Mouse (Mus musculus) cerebellum, postnatal 14 days (tissue): ENCODE measurements around the gene Smim14.
A peak's percentile ranks its signal among the peaks of the same experiment; 100 is the strongest.

Source experiments
- DNase-seq, 2 experiments: peaks; one replicate each; pipeline ENCODE4 v3.0.0; 2021; ENCODE audit warnings: mixed read lengths in 2 of 2

The Smim14 gene

DNA sequence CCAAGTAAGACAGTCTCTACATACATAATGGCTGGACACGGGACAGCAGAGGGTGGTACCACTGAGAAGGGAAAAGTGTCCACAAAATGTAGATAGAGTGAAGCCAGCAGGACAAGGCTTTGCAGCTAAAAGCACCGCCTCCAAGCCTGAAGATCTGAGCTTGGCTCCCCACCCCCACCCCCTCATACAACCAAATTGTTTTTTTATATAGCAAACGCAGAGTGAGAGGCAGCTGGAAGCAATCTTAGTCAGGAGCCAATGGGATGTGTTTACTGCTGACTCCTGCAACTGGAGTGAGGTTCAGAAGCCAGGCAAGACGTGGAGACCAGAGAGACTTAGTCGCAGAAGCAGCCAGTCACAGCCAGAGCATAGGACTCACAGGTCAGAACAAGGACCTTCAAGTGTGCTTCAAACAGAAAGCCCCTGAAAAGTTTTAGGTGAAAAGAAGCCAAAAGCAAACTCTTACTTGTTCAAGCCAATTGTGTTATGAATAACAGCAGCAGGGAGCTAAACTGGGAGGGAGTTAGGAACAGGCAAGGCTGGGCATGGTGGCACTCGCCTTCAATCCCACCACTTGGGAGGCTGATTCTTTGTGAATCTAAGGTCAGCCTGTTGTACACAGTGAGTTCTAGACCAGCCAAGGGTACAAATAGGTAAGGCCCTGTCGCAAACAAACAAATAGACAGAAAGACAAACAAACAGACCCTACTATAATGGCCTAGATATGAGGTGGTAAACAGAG lies 79.7 kb downstream of the Smim14 start:
- DNase-seq, result no peak

DNA sequence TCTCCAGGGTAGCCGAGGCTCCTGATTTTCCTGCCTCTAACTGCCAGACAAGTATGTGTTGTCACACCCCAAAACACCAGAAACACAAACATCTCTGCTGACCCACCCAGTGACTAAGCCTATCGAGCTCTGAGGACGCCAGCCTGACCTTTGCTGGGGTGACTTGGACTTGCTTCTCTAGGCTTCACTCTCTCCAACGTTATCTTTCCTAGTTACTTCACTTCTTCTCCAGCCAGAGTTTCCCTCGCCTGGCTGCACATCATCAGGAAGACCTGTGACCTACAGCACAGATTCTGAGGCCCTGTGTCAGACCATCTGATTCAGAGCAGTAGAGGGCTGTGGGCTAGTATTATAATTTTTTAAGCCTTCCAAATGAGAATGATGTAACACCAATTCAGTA lies 82.2 kb downstream of the Smim14 start:
- DNase-seq, result no peak

DNA sequence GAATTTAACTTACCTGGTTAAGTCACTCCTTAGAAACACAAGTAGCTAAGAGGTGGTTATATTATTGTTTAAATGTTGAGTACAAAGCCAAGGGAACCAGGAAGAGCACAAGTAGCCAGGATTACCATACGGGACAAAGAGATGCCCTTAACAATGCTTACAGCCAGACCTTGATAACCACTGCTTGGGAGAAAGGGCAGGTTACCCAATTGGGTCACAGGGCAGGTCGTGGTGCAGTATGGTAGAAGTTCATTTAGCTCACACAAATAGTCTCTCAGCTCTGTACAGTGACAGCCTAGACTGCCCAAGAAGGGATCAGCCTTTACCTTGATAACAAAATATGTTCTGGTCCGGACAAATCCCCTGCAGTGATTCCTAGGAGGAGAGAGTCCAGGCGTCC lies 88.0 kb downstream of the Smim14 start:
- no peak for DNase-seq

DNA sequence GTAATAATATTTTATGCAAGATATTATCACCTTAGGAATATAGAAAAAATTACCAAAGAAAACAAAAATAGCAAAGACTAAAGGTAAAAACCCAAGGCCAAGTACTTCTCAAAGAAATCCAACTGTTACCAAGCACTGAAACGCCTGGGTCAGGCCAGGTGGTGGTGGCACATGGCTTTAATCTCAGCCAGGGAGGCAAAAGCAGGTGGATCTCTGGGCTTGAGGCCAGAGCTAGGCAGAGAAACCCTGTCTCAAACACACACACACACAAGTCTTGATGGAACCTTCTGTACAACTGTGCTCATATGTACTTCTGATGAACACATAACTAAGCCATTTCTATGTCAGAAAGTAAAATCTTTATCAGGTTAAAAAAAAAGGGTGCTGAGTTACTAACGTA lies 89.2 kb downstream of the Smim14 start:
- peak; percentile 84 to 89 for DNase-seq

DNA sequence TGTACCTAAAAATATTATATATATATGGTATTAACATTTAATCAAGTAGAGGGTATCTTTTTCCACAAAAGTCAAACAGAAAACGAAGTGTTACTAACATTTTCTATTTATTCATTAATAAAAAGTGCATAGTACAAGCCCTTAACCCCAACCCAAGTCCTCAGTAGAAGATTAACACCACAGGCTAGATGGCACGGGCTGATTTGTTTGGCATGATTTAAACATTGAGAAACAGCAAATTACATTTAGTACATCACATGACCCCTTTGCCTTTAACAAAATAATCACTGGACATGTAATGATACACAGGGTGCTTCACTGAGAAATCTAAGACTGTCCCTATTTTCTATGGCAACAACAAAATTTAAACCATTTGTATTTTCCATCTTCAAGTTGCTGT lies 90.2 kb downstream of the Smim14 start:
- no peak for DNase-seq

DNA sequence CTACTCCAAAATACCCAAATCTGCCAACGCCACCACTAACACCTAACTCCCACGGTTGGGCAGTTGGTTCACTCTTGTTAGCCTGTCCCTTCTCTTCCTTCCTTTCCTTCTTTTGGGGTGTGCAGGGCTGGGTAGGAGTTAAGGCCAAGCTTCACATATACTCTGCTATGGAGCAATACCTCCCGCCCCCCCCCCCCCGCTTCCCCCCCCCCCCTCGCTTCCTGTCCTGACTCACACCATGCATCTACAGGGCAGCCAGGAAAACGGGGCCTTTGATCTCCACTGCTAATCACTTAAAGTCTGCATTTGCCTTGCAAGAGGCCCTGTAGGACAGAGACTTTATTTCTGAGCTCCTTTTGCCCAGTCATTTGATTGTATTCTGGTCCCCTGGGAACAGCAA lies 92.0 kb downstream of the Smim14 start:
- peak in 1 of 2 experiments; percentile 20 for DNase-seq

DNA sequence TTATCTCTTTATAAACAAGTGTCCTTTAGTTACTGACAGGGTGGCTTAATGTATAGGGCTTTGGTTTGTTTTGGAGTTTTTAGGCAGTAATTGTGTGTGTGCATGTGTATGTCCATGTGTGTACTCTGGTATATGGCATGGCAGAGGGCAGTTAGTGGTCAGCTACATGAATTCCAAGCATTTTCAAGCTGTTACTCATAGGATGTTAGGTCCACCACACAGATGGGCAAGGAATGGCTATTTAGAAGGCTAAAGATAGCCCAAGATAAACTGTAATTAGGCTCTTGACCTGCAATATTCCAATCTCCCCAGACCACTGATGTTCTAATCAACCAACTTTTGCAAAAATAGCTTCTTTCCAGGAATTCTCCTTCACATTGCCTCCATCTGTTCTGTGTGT lies 98.9 kb downstream of the Smim14 start:
- DNase-seq, result no peak

DNA sequence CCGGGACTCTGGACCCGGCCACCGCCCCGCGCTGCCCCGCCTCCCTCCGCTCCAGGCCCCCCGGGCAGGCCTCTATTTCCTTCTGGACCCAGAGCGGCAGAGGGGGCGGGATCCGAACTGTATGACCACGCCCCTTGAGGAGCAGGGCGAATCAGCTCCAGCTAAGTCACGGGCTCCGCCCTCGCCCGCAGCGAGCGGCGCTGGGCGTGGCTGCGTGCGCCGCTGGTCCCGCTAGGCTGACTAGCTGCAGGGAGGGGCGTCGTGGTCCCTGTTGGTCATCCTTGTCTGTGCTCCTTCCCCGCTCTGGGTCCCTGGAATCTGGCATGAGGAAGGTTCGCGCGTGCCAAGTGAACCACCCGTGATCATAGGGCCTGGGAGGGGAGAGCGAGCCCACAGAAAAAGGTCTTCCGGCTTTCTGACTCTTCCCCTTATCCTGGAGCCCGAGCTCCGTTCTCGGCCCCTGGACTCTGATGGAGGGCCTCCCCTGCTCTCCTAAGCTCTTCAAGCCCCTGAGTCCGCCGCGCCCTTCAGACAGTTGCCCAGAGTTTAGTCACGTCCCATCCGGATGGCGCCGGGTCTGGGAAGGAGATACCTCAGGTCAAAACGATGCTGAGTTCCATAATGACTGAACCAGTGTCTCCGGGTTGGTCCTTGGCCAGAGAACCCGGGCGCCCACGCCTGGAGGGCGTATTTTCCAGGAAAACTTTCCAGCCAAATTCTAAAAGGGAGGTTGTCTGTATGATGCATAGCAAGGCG lies 101.0 kb downstream of the Smim14 start, which contains the start of gene Ugdh:
Gene Ugdh (minus strand): TSS at position 144 of the 756 bp plus-strand sequence.
- DNase-seq, result peak; percentile 95 to 98

DNA sequence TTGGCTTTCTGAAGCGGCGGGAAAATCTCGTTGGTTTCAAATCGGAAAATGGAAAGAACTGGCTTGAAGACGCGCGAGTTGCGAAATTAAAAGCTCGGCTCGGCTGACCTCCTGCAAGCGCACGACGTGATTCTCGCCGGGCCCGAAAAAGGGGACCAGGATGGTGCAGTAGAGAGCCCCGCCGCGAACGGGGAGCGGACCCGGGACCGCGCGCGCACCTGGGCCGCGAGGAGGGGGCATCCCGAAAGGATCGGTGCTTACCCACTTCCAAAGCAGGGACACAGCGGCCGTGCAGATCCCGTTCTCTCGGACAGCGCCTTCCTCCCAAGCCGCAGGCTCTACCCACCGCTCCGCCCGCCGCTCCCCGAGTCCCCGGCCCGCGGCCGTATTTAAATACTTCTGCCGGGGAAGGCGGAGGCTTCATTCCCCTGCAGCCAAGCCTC lies 101.6 kb downstream of the Smim14 start:
- no peak for DNase-seq

DNA sequence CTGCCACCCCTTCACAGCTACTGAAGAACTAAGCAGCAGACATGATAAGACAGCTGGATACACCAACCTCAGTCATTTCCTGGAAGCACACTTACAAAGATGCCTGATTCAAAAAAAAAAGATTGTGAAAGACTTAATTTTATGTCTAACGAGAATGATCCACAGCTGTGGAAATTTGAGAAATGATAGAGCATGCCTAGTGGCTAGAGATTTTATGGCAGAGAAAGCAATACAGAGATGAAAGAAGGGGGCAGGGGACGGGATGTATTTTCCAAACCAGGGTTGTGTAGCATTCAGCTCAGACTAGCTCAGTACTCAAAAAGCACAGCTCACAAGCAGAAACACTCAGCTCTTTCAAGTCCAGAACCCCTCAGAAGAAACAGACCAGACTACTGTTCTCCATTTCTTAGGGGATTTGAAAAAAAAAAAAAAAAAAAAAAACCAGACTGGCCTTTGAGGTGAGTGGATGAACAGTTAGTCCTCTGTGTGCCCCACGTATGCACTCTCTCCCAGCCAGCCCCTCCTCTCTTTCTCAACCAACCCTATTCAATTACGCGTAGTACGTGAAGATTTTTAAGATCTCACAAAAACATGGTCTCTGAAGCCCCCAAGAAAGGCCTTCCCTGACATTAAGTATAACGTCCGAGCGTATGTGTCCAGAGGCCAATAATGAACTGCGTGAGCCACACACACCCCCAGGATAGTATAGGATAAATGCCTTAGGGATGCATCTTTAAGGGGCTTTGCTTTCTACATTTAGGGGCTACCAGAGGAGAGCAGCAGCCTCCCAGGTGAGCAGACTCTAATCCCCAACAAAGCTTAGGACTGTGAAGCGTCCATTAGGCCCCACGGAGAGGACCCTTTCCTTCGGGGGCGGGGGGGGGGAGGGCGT lies 102.3 kb downstream of the Smim14 start:
- peak; percentile 11 to 23 for DNase-seq

DNA sequence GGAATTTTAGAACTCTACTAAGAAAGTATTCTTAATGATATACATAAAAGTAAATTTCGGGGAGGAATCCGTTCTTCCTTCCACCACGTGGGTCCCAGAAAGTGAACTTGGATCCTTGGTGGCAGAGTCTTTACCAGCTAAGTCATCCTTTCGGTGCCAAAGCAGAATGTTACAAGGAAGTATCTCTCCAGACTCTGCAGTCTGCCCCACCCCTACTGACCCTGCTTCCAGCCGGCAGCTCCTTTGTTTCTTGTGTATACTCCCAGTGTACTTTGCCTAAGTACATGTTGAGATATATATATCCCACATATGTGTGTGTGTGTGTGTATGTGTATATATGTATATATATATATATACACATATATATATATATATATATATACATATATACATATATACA lies 107.5 kb downstream of the Smim14 start:
- DNase-seq, result no peak

DNA sequence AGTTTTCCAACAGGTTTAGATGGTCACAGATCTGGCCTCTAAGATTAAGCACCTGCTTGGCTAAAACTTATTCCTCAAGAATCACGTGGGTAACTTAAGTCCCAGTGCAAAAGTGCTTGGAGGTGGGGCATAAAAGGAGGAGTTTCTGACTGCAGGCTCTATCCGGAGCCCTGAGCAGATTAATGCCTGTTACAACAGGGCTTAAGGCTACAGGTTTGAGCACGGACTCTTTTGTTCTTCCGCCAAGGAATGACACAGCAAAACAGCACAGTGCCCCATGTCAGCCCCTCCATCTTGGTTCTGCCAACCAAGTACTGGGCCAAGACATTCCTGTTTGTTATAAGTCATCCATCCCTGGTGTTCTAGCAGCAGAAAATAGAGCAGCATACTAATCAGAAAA lies 108.7 kb downstream of the Smim14 start:
- DNase-seq, result no peak

DNA sequence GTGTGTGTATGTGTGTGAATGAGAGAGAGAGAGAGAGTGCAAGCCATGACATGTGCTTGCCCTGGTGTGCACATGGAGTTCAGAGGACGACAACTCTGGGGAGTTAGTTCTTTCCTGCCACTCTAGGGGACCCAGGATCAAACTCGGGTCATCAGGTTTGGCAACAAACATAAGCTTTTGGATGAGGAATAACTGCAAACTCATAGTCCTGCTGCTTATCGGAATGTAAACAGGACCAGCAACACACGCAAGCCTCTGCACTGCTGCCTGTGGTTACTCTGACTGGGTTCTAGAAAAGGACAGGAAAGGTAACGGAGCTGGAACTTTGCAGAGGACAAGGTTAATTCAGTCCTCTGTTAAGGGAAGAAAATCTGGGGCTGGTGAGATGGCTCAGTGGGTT lies 111.7 kb downstream of the Smim14 start:
- no peak for DNase-seq

DNA sequence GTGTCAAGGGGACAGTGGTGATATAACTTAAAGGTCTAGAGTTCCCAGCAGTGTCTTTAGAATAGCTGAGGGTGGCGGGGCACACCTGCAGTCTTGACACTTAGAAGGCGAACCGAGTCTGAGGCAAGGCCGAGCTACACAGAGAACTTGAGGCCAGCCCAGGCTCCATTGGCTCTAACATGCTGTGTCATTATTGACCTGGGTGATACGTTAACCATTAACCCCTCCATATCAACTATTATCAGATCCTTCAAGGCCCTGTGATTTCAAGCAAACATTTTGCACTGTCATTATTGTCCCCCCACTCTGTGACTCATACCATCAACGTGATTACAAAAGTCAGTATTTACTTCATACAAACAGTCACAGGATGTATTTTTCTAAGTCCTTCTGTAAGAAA lies 112.8 kb downstream of the Smim14 start:
- DNase-seq, result no peak

DNA sequence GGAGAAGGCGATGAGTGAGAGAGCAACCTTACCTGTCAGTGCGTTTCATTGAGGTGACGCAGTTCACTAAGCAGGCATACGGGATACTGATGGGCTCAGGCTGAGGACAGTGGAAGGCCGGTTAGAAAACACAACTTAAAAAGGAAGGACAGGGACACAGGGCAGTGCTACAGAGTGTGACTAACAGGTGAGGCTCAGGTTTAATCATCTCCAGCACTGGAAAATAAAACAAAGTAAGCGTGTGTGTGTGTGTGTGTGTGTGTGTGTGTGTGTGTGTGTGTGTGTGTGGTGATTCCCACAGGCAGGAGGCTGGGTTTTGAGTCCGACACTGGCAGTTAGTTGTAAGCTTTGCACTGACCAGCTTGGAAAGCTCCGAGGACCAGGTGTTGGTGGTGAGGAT lies 114.2 kb downstream of the Smim14 start:
- no peak for DNase-seq

DNA sequence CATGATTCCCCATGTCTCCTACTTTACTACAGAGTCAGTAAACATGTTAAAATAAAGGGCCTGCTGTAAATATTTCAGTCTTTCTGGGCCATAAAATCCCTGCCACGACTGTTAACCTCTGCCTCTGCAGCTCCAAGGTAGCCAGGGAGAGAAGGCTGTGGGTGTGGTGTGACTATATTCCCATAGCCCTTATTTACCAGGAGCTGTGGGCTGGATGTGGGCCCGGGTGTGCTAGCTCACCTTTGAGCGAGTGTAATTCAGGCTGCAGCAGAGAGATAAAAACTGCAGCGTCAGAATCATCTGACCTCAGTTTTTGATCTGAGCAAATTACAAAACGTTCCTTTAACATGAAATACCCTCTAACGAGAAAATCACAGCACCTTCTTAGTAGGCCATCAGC lies 116.2 kb downstream of the Smim14 start:
- no peak for DNase-seq

DNA sequence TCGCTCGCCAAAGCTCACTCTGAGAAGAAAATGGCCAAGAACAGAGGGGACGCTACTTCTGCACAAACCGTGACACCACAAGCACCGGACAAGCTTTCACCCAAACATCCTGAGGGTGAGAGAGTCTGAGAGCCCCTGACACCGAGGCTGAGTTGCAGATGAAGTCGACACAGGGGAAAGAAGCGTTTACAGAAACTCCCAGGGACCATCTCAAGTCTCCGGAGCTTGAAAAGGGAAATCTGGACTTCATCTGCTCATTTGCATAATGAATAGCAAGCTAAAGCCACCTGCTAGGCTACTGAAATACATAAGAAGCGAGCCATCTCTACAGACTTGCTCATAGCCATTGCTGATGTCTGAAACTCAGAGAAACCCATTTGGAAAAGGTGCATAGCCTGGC lies 117.8 kb downstream of the Smim14 start:
- no peak for DNase-seq

DNA sequence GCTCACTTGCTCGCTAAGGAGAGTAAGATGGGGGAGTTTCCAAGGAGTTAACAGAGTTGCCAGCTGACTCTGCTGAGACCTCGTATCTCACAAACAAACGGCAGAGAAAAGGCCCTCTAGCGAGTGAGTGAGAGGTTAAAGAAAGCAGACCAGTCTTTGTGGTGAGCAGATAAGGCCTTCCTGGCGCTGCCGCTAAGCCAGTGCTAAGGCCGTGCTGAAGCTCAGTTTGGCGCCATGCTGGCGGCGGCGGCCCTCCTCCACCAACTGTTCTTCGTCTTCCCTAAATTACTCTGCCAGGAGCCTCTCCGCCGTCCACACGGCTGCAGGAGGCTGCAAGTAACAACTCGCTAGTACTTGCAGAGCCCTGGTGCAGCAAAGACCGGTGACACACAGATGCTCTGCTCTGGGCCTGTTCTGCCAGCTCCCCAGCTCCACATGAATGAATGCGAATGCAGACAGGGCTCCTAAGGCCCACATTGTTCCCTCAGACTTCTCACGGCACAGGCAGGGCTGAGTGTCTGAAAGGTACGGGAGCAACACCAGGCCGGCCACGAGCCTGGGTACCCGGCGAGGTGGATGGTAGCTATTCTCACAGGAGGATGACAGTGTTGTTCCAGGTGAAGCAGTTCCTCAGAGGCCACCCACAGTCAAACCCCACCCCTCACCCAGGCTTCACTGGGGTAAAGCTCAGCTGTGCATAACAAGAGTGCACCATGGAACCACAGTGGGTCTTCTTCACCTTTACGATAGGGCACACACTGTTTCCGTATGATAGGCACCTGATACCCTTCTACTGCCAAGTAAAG lies 121.1 kb downstream of the Smim14 start:
- DNase-seq, result peak; percentile 16 to 17

DNA sequence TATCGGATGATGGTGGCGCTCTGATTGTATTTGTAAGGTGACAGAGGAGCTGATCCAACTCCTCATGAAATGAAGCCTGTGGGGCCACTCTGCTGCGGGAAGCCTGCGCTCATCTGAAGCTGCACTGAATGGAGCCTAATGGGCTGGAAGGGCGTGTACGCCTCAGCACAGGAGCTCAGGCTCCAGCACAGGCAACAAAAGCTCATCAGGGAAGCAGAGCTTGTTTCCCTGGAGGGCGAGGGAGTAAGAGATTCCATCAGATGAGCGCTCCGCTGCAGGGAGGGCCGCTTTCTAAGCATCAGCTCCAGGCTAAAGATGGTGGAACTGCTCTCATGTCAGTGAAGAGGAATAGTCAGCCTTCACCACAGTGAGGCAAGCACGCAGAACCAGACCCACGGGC lies 129.0 kb downstream of the Smim14 start:
- no peak for DNase-seq

DNA sequence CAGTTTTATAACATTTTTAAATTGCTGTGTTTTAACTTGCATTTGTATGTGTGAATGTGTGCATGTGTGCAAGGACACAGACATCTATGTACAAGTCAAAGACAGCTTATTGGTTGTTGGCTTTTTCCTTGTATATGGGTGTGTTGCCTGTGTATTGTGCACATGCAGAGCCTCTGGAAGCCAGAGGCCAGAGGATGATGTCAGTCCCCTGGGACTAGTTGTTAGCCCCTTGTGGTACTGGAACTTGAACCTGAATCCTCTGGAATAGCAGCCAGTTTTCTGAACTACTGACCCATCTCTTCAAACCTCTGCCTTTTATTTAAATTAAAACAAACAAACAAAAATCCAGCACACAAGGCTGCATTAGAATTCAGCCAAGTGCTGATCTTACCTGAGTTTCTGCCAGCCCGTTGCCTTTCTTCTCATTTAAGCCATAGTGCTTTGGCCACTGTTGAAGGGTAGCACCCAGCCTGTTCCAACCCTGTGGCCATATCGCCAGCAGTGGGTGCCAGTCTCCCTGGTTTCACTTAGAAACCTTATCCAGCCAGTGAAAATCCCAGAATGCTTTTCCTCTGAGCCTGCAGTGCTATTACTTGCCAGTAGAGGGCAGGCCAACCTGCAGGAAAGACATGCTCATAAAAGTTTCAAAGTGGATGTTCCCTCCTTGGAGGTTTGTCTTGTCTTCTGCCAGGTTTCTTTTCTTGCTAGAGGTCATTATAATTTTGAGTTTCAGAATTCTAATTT lies 135.6 kb downstream of the Smim14 start:
- DNase-seq, result peak; percentile 89
